Mouse (Mus musculus) midbrain, postnatal 0 days (tissue): ENCODE measurements at regions not wholly inside any gene's neighbourhood (a gene's known extent, or its start where the extent isn't known, plus 50 kb on each side); places are given as distances from the start of the nearest gene placed in this dataset.
A peak's percentile ranks its signal among the peaks of the same experiment; 100 is the strongest.

Source experiments
- ATAC-seq: fragments of 200-750 bp; cut with Nextera tagmentation; 2 replicates; pipeline ENCODE4 v1.8.0; 2017; ENCODE audit warnings: moderate number of reproducible peaks, mild to moderate bottlenecking, moderate TSS enrichment, moderate library complexity; ENCODE audit not compliant: low FRiP score
- DNase-seq: peaks from one replicate; pipeline ENCODE4 v3.0.0-alpha.2; 2015; ENCODE audit warnings: low spot score
- H3K27ac ChIP-seq: fragments of 300-500 bp; sonication (generic); 2 replicates; pipeline ENCODE4 v1.5.1; 2014; ENCODE audit warnings: low read depth, mild to moderate bottlenecking, low read length, mixed read lengths
- H3K27me3 ChIP-seq: fragments of 300-500 bp; sonication (generic); 2 replicates; pipeline ENCODE4 v1.6.1; 2014; ENCODE audit warnings: low read length, control low read depth, mixed read lengths; ENCODE audit not compliant: insufficient read depth
- H3K36me3 ChIP-seq: fragments of 300-500 bp; sonication (generic); 2 replicates; pipeline ENCODE4 v1.6.1; 2014; ENCODE audit warnings: low read length, control low read depth, mixed read lengths; ENCODE audit not compliant: insufficient read depth
- H3K4me1 ChIP-seq: fragments of 300-500 bp; sonication (generic); 2 replicates; pipeline ENCODE4 v1.6.1; 2014; ENCODE audit warnings: mild to moderate bottlenecking, control low read depth, antibody characterized with exemption, low read length, mixed read lengths; ENCODE audit not compliant: insufficient read depth
- H3K4me2 ChIP-seq: fragments of 300-500 bp; sonication (generic); 2 replicates; pipeline ENCODE4 v1.6.1; 2014; ENCODE audit warnings: low read depth, mild to moderate bottlenecking, low read length, mixed read lengths; ENCODE audit not compliant: poor library complexity, severe bottlenecking
- H3K4me3 ChIP-seq: fragments of 300-500 bp; sonication (generic); 2 replicates; pipeline ENCODE4 v1.5.1; 2014; ENCODE audit warnings: low read depth, mild to moderate bottlenecking, low read length, moderate library complexity
- H3K9ac ChIP-seq: fragments of 300-500 bp; sonication (generic); replicated peaks from 2 replicates; pipeline ENCODE4 v1.6.1; 2014; ENCODE audit warnings: mild to moderate bottlenecking, low read length, moderate library complexity, mixed read lengths; ENCODE audit not compliant: poor library complexity, severe bottlenecking
- H3K9me3 ChIP-seq: fragments of 300-500 bp; sonication (generic); 2 replicates; pipeline ENCODE4 v1.6.1; 2016; ENCODE audit warnings: low read length, control low read depth
- CTCF ChIP-seq: IDR thresholded peaks from 2 replicates; pipeline ENCODE4 v1.5.1; 2016; ENCODE audit warnings: antibody characterized with exemption, mild to moderate bottlenecking
- WGBS: fragments of 180-500 bp; shearing (Covaris S2); extraction: QIAGEN DNeasy Blood & Tissue Kit; methylation state at CpG from one replicate; pipeline ENCODE4 v1.1.7; 2014; 5-methylcytosine and 5-hydroxymethylcytosine counted together

GRCm38 (mm10) chr2:115467936-115468335 is 113.6 kb upstream of the BC052040 start:
- no peak overlapping the region for H3K9ac ChIP-seq
- H3K9me3 ChIP-seq = no peaks in the 10 kb centered on the region
- no peak for DNase-seq
- TF ChIP-seq CTCF = no peak
- H3K27ac ChIP-seq = no peak overlapping the region
- WGBS = 84% methylated on average over 6 of the region's 6 CpGs
- H3K4me3 ChIP-seq = no peak overlapping the region
- ATAC-seq = no peak
- no peaks in the 10 kb centered on the region for H3K36me3 ChIP-seq
- no peaks in the 10 kb centered on the region for H3K27me3 ChIP-seq
- no peak overlapping the region for H3K4me2 ChIP-seq
- H3K4me1 ChIP-seq = no peaks in the 10 kb centered on the region

GRCm38 (mm10) chr2:115468471-115468909 is 113.0 kb upstream of the BC052040 start:
- DNase-seq (no peak), ATAC-seq (no peak)
- no peak for TF ChIP-seq CTCF
- 47% methylated on average over 7 of the region's 7 CpGs for WGBS
- Histone ChIP-seq H3K4me3 (no peak overlapping the region), H3K4me1 (no peaks in the 10 kb centered on the region), H3K27me3 (no peaks in the 10 kb centered on the region), H3K36me3 (no peaks in the 10 kb centered on the region), H3K9me3 (no peaks in the 10 kb centered on the region), H3K4me2 (no peak overlapping the region), H3K27ac (no peak overlapping the region), H3K9ac (no peak overlapping the region)

- no peak overlapping the region for H3K9ac ChIP-seq
- H3K36me3 ChIP-seq = no peaks in the 10 kb centered on the region
- no peaks in the 10 kb centered on the region for H3K27me3 ChIP-seq
- DNase-seq (no peak), ATAC-seq (no peak)
- no peak overlapping the region for H3K4me2 ChIP-seq
- no peaks in the 10 kb centered on the region for H3K9me3 ChIP-seq
- H3K27ac ChIP-seq = no peak overlapping the region
- H3K4me1 ChIP-seq = no peaks in the 10 kb centered on the region
- H3K4me3 ChIP-seq = no peak overlapping the region
- TF ChIP-seq CTCF = no peak
- 73% methylated on average over 6 of the region's 6 CpGs for WGBS
Observed at GRCm38 (mm10) chr2:115469165-115469821, 112.2 kb upstream of the BC052040 start.

DNA sequence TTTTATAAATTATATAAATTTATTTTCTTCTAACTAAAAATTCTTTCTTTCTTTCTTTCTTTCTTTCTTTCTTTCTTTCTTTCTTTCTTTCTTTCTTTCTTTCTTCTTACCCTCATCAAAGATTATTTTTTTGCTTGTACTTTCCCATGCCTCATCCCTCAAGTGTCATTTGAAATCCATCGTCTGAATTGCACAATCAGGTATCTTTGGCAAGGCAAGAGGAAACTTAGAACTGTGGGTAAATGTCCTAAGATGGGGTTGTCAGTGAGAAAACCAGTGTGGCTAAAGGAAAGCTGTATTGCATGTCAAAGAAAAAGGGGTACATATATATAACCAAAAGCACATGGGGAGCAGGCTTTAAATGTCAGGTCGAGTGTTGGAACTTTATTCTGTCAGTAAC is 109.1 kb upstream of the BC052040 start:
- no peak for ATAC-seq
- Histone ChIP-seq H3K36me3 (no peaks in the 10 kb centered on the region), H3K9ac (no peak overlapping the region), H3K9me3 (no peaks in the 10 kb centered on the region), H3K4me2 (no peak overlapping the region), H3K27ac (no peak overlapping the region), H3K4me3 (no peak overlapping the region), H3K4me1 (no peaks in the 10 kb centered on the region), H3K27me3 (no peaks in the 10 kb centered on the region)
- DNase-seq = no peak
- 96% methylated on average over 2 of the region's 2 CpGs for WGBS
- TF ChIP-seq CTCF = no peak

- ATAC-seq (no peak), DNase-seq (no peak)
- Histone ChIP-seq H3K4me2 (no peak overlapping the region), H3K36me3 (no peaks in the 10 kb centered on the region), H3K27ac (no peak overlapping the region), H3K9ac (no peak overlapping the region), H3K9me3 (no peaks in the 10 kb centered on the region), H3K27me3 (no peaks in the 10 kb centered on the region), H3K4me1 (no peaks in the 10 kb centered on the region), H3K4me3 (no peak overlapping the region)
- no peak for TF ChIP-seq CTCF
- WGBS = 82% methylated on average over 13 of the region's 13 CpGs
Observed at GRCm38 (mm10) chr2:115483418-115484288, 97.9 kb upstream of the BC052040 start.

DNA sequence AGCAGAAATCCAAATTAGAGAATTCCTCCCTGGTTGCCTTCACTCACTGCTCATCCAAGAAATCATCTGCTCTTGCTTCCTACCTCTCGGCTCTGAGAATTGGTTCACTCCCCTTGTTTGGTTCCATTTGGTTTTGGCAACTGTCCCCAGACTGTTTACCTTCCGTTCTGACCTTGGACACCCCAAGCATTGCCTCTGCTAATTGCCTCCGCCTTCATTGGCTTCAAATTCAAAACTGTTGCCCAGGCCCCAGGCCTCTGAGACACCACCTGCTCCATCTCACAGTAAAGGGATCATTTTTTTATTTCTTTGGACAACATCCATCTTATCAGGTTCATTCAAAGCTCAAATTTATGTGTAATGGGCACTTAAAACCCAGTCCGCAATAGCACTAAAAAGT is 93.1 kb upstream of the BC052040 start:
- 86% methylated on average over 4 of the region's 4 CpGs for WGBS
- H3K27me3 ChIP-seq = no peaks in the 10 kb centered on the region
- H3K36me3 ChIP-seq = no peaks in the 10 kb centered on the region
- no peaks in the 10 kb centered on the region for H3K4me1 ChIP-seq
- TF ChIP-seq CTCF = no peak
- no peak for ATAC-seq
- H3K9me3 ChIP-seq = no peaks in the 10 kb centered on the region
- H3K4me2 ChIP-seq = no peak overlapping the region
- H3K27ac ChIP-seq = no peak overlapping the region
- H3K9ac ChIP-seq = no peak overlapping the region
- DNase-seq = peak; percentile 28
- H3K4me3 ChIP-seq = no peak overlapping the region
